Mouse (Mus musculus): ENCODE data around the gene Myoz2.

Gene Myoz2

GRCm38 (mm10) chr3:123007386-123007785 lies 27.4 kb downstream of the Myoz2 start:
- no peak for DNase-seq (ENCODE audit: low read depth, low spot score)

- DNase-seq (ENCODE audit: low read depth, low spot score): no peak
These were observed 33.8 kb downstream of the Myoz2 start for GRCm38 (mm10) chr3:123001053-123001452.

- no peak for DNase-seq (ENCODE audit: low read depth, low spot score)
These were observed 36.3 kb downstream of the Myoz2 start for GRCm38 (mm10) chr3:122998511-122998910.

- DNase-seq (ENCODE audit: low read depth, low spot score): no peak
These were observed 37.8 kb downstream of the Myoz2 start for GRCm38 (mm10) chr3:122996968-122997367.

GRCm38 (mm10) chr3:122986906-122987305 lies 47.9 kb downstream of the Myoz2 start:
- DNase-seq (ENCODE audit: low read depth, low spot score): no peak

- DNase-seq (ENCODE audit: low read depth, low spot score): no peak
These were observed 48.4 kb downstream of the Myoz2 start for GRCm38 (mm10) chr3:122986386-122986785.

GRCm38 (mm10) chr3:122985183-122985944 lies 49.5 kb downstream of the Myoz2 start:
- no peak for DNase-seq (ENCODE audit: low read depth, low spot score)

GRCm38 (mm10) chr3:122984249-122985182 lies 50.3 kb downstream of the Myoz2 start, which contains the start of gene Usp53:
TSS of gene Usp53 (minus strand) at chr3:122984510.
- DNase-seq (ENCODE audit: low read depth, low spot score): peak; percentile 83

GRCm38 (mm10) chr3:122983849-122984248 lies 51.0 kb downstream of the Myoz2 start:
- peak; percentile 60 for DNase-seq (ENCODE audit: low read depth, low spot score)

GRCm38 (mm10) chr3:122975964-122976363 lies 58.9 kb downstream of the Myoz2 start:
- no peak for DNase-seq (ENCODE audit: low read depth, low spot score)

- DNase-seq (ENCODE audit: low read depth, low spot score): no peak
These were observed 59.5 kb downstream of the Myoz2 start for GRCm38 (mm10) chr3:122975363-122975762.

GRCm38 (mm10) chr3:122974833-122975232 lies 60.0 kb downstream of the Myoz2 start:
- DNase-seq (ENCODE audit: low read depth, low spot score): no peak

- no peak for DNase-seq (ENCODE audit: low read depth, low spot score)
These were observed 62.5 kb downstream of the Myoz2 start for GRCm38 (mm10) chr3:122972126-122972822.

GRCm38 (mm10) chr3:122968391-122968790 lies 66.4 kb downstream of the Myoz2 start:
- no peak for DNase-seq (ENCODE audit: low read depth, low spot score)

GRCm38 (mm10) chr3:122964301-122964700 lies 70.5 kb downstream of the Myoz2 start:
- DNase-seq (ENCODE audit: low read depth, low spot score): no peak

Data from WW6 (cell line).